11 mouse cellular contexts compared by ENCODE assay signal in genomic region chr19:53257631-53258560, GRCm38 (mm10). TPM values are rescaled to one million over a fixed set of nuclear protein-coding genes. Genes with fewer than 3 reads are reported as not detected.
DNase-seq lines count a peak whose midpoint lies in the region; ATAC-seq and TF ChIP-seq lines count a peak whose summit lies in the region.
"Had no signal": no experiment of that assay in that cellular context is flagged by ENCODE, and none has a peak within 500 bp of the region (broad histone marks: within the 10 kb centered on the region; RNA-seq: fewer than 3 reads in every experiment).

No protein-coding gene starts in this region.

- H3K27ac ChIP-seq in heart, adult 2 months: peak overlapping the region; percentile 50
- H3K27ac ChIP-seq in liver, postnatal 0 days (ENCODE audit: low read depth): peak overlapping the region; percentile 99
- H3K27ac ChIP-seq: limb, embryonic 15.5 days; neural tube, embryonic 13.5 days had no signal

- H3K9ac ChIP-seq in heart, adult 2 months (ENCODE audit: low read depth, low read length): no peak overlapping the region
- H3K9ac ChIP-seq in liver, postnatal 0 days (replicated peaks): peak overlapping the region; percentile 64
- H3K9ac ChIP-seq: limb, embryonic 15.5 days; neural tube, embryonic 13.5 days had no signal

- no peak for TF ChIP-seq CTCF in heart, adult 2 months (IDR thresholded peaks at IDR 0.05)
- no peak for TF ChIP-seq CTCF in liver, postnatal 0 days (IDR thresholded peaks at IDR 0.05; ENCODE audit: low read depth)

- TF ChIP-seq POLR2A in heart, adult 2 months (IDR thresholded peaks at IDR 0.05; ENCODE audit: insufficient read depth, low read depth, low read length): no peak

- H3K9me3 ChIP-seq in erythroblast, embryonic 14.5 days (ENCODE audit: control insufficient read depth, low read length): peaks cover 7% of the 10 kb centered on the region
- H3K9me3 ChIP-seq in liver, postnatal 0 days (ENCODE audit: low read length): no peaks in the 10 kb centered on the region
- H3K9me3 ChIP-seq: limb, embryonic 15.5 days; neural tube, embryonic 13.5 days had no signal

- H3K4me2 ChIP-seq in liver, postnatal 0 days (ENCODE audit: low read depth, low read length): peak overlapping the region; percentile 61
- H3K4me2 ChIP-seq: limb, embryonic 15.5 days; neural tube, embryonic 13.5 days had no signal

- H3K27me3 ChIP-seq in heart, adult 2 months (ENCODE audit: control insufficient read depth, insufficient read depth, low read length): no peaks in the 10 kb centered on the region
- peaks cover 18% of the 10 kb centered on the region for H3K27me3 ChIP-seq in erythroblast, embryonic 14.5 days (ENCODE audit: control insufficient read depth)
- no peaks in the 10 kb centered on the region for H3K27me3 ChIP-seq in liver, postnatal 0 days (ENCODE audit: insufficient read depth, low read length)
- H3K27me3 ChIP-seq: limb, embryonic 15.5 days; neural tube, embryonic 13.5 days had no signal

- no peak for TF ChIP-seq EP300 in heart, adult 2 months (IDR thresholded peaks at IDR 0.05; ENCODE audit: insufficient read depth, low read depth, low read length)
- TF ChIP-seq EP300 in liver, postnatal 0 days (IDR thresholded peaks at IDR 0.05; ENCODE audit: low read depth): peak; percentile 91

- intact Hi-C loops in heart, adult 2 months (cut with DNase I): no loop called here
- intact Hi-C loops in heart, postnatal 14 days (cut with DNase I): no loop called here

- H3K4me1 ChIP-seq in heart, adult 2 months (ENCODE audit: control insufficient read depth, insufficient read depth, low read length): peaks cover 3% of the 10 kb centered on the region
- H3K4me1 ChIP-seq in erythroblast, embryonic 14.5 days (ENCODE audit: control insufficient read depth): peaks cover 91% of the 10 kb centered on the region
- H3K4me1 ChIP-seq in liver, postnatal 0 days (ENCODE audit: insufficient read depth): peaks cover 56% of the 10 kb centered on the region
- H3K4me1 ChIP-seq: limb, embryonic 15.5 days; neural tube, embryonic 13.5 days had no signal

- DNase-seq in heart, adult 2 months: no peak
- DNase-seq in heart, postnatal 14 days: no peak
- DNase-seq in adipocyte (ENCODE audit: low spot score): peak; percentile 60
- DNase-seq in liver, postnatal 0 days: peak; percentile 86
- DNase-seq in right cerebral cortex, adult 2 months (ENCODE audit: low spot score in 2 of 2): no peak
- no peak for DNase-seq in kidney, adult 18-20 months
- no peak for DNase-seq in gastrocnemius, adult 18-20 months (ENCODE audit: low spot score)
- DNase-seq: kidney, postnatal 10 days had no signal

- no peaks in the 10 kb centered on the region for H3K36me3 ChIP-seq in heart, adult 2 months (ENCODE audit: control insufficient read depth, insufficient read depth, low read length)
- peaks cover 33% of the 10 kb centered on the region for H3K36me3 ChIP-seq in erythroblast, embryonic 14.5 days (ENCODE audit: control insufficient read depth)
- no peaks in the 10 kb centered on the region for H3K36me3 ChIP-seq in liver, postnatal 0 days (replicated peaks; ENCODE audit: insufficient read depth, low read length)
- H3K36me3 ChIP-seq: limb, embryonic 15.5 days; neural tube, embryonic 13.5 days had no signal

- peak; percentile 86 for ATAC-seq in liver, postnatal 0 days

- no peaks in the 10 kb centered on the region for H3K79me2 ChIP-seq in heart, adult 2 months (replicated peaks; ENCODE audit: control insufficient read depth, insufficient read depth, low read length)

- H3K4me3 ChIP-seq in heart, adult 2 months: no peak overlapping the region
- H3K4me3 ChIP-seq in erythroblast, embryonic 14.5 days (replicated peaks): peak overlapping the region; percentile 59
- H3K4me3 ChIP-seq in liver, postnatal 0 days (ENCODE audit: low read depth, low read length): peak overlapping the region; percentile 30
- H3K4me3 ChIP-seq: limb, embryonic 15.5 days; neural tube, embryonic 13.5 days had no signal

- 81% methylated on average over 15 of the region's 15 CpGs for WGBS in heart, adult 2 months
- 60% methylated on average over 15 of the region's 15 CpGs for WGBS in liver, postnatal 0 days (ENCODE audit: insufficient replicate concordance)

RNA-seq across cellular contexts. Expression of gene Mxi1, which starts 52.4 kb away (rescaled TPM):
- total RNA-seq in heart, adult 2 months (2021): 10 to 100 TPM; 38.7 to 49.6 TPM
- polyA plus RNA-seq in heart, adult 2 months (2012; rRNA removed): 20.9 and 29.7 TPM in 2 replicates
- 10 to 100 TPM; 37.0 to 40.7 TPM for total RNA-seq in heart, postnatal 14 days (2021)
- polyA plus RNA-seq in erythroblast, embryonic 14.5 days (2012): 12.9 and 14.0 TPM in 2 replicates
- polyA plus RNA-seq in liver, postnatal 0 days (2015; fragmentation: Nextera tagmentation; extraction: Ambion mirVana): 24.4 and 24.5 TPM in 2 replicates
- 10 to 100 TPM; 53.1 to 55.9 TPM for total RNA-seq in gastrocnemius, adult 18-20 months (2021)

Comparison
In these comparisons a context has a peak if more than half of its experiments do, and no peak if none do; other contexts are left out.
1. DNase-seq: peak in adipocyte (single experiment) and liver, postnatal 0 days (single experiment); none in heart, adult 2 months (0 of 2), heart, postnatal 14 days (0 of 2), right cerebral cortex, adult 2 months (0 of 2), kidney, adult 18-20 months (single experiment) and gastrocnemius, adult 18-20 months (single experiment).